Mouse (Mus musculus): ENCODE measurements around the gene Eftud2. TPM values are rescaled to one million over a fixed set of nuclear protein-coding genes. Genes with fewer than 3 reads are reported as not detected.

Gene Eftud2
- 180 and 239 TPM in 2 replicates for polyA plus RNA-seq (2012)

DNA sequence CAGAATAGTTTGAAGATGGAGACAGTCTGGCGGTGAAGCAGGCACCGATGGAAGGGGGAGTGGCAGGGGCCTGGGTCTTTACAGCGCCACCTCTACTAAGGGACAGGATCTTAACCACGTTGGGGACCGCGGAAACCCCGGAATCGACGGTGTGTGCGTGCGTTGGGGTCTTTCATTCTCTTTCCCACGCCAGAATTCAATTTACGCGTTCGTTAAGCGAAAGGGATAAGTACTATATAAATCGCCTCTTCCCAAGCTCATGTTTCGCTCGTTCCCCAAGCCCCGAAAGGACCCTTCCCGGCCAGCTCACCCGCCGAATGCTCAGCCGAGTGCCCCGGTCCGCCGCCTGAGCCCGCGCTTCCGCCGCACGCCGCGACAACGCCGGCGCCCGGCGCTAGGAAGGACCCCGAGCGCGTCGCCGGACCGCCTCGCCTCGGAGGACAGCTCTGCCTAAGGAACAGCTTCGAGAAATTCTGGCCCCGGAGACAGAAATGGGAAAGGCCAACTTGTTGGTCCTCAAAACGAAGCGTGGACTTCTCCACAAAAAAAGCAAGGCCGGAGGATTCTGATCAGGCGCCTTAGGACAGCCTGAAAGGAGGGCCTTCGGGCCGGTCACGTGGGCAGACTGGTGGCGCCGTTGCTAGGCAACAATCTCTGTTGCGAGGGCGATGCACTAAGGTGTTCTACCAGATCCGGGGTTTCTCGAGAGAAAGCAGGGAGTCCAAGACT, at the start of gene Eftud2, which contains the start of gene Ccdc103:
TSS of gene Eftud2 (minus strand) at position 401 of the 729 bp plus-strand sequence.
TSS of gene Ccdc103 (plus strand) at position 620 of the 729 bp plus-strand sequence.

DNA sequence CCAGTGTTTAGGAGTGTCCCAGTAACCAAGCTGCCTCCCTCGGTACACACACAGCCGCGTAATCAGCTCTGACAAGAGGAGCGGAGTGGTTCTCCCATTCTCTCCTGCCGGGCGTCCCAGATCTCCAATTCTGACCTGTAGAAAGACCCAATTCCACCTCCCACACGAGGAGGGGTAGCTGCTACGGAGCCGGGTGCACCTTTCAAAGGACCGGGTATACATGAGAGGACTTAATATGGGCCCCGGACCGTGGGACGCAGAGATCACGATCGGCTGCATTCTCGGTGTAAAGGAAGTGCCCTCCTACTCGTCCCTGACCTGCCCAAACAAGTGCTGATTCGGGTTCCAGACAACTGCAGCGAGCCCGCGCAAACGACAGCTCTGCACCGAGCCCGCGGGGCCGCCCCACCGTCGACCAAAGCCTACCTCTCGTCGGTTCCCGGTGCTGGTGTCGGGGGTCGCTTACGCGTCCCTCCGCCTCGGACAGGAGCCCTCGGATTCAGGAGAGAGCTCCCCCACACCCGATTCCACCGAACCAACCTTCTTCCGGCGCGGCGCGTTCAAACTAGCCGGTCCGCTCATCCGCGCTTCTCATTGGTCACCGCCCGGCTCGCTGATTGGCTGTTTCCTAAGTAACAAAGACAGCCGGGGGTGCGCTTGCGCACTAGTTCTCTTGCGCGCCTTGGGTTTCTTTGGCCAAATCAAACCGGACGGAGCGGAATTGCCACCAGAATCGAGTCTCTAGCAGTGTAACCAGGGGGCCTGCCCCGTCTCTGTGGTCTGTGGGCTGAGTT, 44.0 kb upstream of the Eftud2 start, which contains the start of gene Kif18b:
TSS of gene Kif18b (minus strand) at position 568 of the 794 bp plus-strand sequence.

DNA sequence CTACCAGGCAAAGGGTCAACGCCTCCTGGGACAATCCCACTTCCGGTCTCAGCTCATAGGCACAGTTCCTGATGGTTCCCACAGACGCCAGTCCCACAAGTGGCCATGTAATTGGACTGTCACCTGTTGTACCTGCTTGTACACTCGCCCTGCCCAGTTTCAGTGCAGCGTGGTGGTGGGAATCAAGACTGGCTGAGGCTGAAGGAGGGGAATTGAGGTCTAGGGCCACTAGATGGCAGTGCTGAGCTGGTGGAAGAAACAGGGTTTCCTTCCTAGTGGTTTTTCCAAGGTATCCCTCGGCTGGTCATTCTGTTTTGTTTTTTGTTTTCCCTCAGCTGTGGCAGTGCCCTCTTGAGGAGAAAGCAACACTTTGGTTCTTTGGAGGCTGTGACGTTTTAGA, 20.0 kb upstream of the Eftud2 start, which contains the start of gene Gfap:
TSS of gene Gfap (minus strand) at position 150 of the 400 bp plus-strand sequence.

DNA sequence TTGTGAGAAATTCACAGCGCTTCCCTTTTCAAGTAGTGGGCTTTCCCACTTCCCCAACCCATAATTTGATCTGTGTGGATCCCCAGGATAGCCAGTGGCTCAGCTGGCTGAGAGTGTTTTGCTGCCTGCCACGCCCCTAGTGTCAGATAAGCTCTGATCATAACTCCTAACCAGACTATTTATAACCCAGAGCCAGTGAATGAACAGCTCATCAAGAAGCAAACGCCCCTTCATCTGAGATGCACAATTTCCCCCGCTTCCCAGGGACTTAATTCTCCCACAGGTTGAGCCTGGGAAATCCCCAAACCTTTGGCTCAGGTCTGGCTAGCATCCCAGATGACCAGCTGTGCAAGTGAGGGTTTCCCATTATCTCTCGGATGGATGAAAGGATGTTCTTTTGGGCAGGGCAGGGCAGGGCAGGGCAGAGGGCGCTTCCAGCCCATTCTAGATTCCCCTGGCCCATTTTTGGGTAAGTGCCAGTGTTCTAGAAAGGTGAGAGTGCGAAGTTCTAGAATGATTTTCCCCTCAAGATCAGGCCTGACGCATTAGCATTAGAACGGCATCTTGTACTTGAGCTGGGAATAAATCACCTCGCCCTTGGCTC, 3.9 kb upstream of the Eftud2 start, which contains the start of gene Fam187a:
TSS of gene Fam187a (plus strand) at position 554 of the 604 bp plus-strand sequence.

DNA sequence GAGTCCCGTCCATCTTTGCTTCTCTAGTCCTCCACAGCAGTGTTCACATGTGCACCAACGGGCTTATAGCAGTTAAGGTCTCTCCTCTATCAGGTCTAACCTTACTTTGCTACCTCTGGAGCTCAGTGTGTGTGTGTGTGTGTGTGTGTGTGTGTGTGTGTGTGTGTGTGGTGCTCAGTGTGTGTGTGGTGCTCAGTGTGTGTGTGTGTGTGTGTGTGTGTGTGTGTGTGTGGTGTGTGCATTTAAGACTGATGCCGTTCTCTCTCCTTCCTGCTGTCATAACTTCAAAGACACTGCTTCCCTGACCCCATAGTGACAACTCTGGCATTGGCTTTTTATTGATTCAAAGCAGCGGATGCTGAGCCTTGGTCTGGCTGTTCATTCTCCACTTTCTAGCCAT, 45.2 kb downstream of the Eftud2 start, which contains the start of gene Higd1b:
TSS of gene Higd1b (plus strand) at position 301 of the 400 bp plus-strand sequence.

DNA sequence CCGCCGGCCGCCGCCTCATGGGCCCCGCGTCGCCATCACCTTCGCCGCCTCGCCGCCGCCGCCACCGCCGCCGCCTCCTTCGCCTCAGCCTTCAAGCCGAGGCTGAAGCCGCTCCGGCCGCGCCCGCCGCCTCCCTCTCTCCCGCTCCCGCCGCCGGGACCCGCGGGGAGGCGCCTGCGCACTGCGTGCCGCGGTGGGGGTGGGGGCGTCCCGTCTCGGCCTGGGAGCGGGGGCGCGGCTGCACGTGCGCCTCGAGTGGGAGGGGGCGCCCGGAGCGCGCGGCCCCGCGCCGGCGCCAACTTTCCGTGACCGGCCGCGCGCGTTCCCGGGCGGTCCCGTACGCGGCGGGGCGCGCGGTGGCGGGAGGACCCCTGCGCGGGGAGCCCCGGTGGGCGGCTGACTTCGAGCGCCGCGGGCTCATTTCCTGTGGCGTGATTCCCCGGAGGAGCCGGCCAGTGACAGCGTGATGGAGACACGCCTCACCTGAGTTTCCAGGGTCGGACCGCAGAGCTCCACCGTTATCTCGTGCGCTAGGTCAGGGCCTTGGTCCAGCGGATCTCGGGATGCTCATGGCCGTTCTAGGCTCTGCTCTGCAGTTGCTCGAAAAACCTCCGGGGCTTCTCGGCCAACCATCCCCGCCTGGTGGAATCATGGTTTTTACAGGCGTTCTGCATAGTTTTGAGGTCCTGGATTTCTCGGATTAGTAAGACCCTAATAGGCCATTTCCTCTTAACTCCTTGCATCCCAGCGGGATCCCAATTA, 61.6 kb downstream of the Eftud2 start, which contains the start of gene Gjc1:
TSS of gene Gjc1 (minus strand) at position 680 of the 762 bp plus-strand sequence.

Other genes with a start within 250 kb of the Eftud2 start
- not detected in 2 replicates for gene Meioc, start 217.3 kb downstream of the Eftud2 start, polyA plus RNA-seq (2012)
- 8.7 and 9.4 TPM in 2 replicates for gene Ccdc43, start 183.2 kb downstream of the Eftud2 start, polyA plus RNA-seq (2012)
- gene Adam11, start 119.5 kb downstream of the Eftud2 start, polyA plus RNA-seq (2012) = 4.3 and 8.7 TPM in 2 replicates
- gene Gjc1, start 61.3 kb downstream of the Eftud2 start, polyA plus RNA-seq (2012) = not detected in 2 replicates
- not detected in 2 replicates for gene Higd1b, start 45.1 kb downstream of the Eftud2 start, polyA plus RNA-seq (2012)
- gene Ccdc103, start 219 bp upstream of the Eftud2 start, polyA plus RNA-seq (2012) = 0.19 TPM in 1 of 2 replicates, not detected in the other
- not detected in 2 replicates for gene Fam187a, start 4.2 kb upstream of the Eftud2 start, polyA plus RNA-seq (2012)
- 0.02 and 0.06 TPM in 2 replicates for gene Gfap, start 19.9 kb upstream of the Eftud2 start, polyA plus RNA-seq (2012)
- 19.7 and 21.6 TPM in 2 replicates for gene Kif18b, start 44.1 kb upstream of the Eftud2 start, polyA plus RNA-seq (2012)
- 0.06 and 0.60 TPM in 2 replicates for gene C1ql1, start 65.7 kb upstream of the Eftud2 start, polyA plus RNA-seq (2012)
- 8.9 and 14.0 TPM in 2 replicates for gene Nmt1, start 147.2 kb upstream of the Eftud2 start, polyA plus RNA-seq (2012)
- gene Dcakd, start 147.3 kb upstream of the Eftud2 start, polyA plus RNA-seq (2012) = 91.4 and 99.8 TPM in 2 replicates
- gene Plcd3, start 220.7 kb upstream of the Eftud2 start, polyA plus RNA-seq (2012) = 0.39 and 1.1 TPM in 2 replicates
- gene Acbd4, start 220.7 kb upstream of the Eftud2 start, polyA plus RNA-seq (2012) = 12.1 TPM in 2 replicates
- 41.2 and 64.6 TPM in 2 replicates for gene Hexim1, start 235.2 kb upstream of the Eftud2 start, polyA plus RNA-seq (2012)

Data from megakaryocyte-erythroid progenitor cell, adult 5 weeks (primary cell).